Comparison of ENCODE assay signal across 8 mouse cellular contexts in the genomic region with DNA sequence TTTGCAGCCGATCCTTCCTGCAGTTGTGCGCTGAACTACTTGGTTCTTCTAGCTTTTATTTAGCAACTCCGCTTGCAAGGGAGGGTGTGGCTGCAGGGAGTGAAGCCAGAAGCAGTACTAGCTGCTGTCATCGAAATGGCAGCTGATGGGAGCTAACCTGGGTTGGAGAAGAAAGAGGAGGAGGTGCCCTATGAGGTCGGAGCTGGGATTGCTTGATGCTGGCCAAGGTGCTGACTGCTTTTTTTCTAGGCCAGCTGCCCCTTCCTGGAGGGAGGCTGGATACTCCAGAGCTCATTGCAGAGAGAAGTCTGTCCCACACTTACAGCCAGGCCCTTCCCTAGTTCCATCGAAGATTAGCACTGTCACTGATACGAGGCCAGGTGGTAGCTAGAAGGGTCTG. TPM values are rescaled to one million over a fixed set of nuclear protein-coding genes. Genes with fewer than 3 reads are reported as not detected.
DNase-seq lines count a peak whose midpoint lies in the region; ATAC-seq and TF ChIP-seq lines count a peak whose summit lies in the region.
"Had no signal": no experiment of that assay in that cellular context is flagged by ENCODE, and none has a peak within 500 bp of the region (broad histone marks: within the 10 kb centered on the region; RNA-seq: fewer than 3 reads in every experiment).

No protein-coding gene starts in this region.

- peaks cover 1% of the 10 kb centered on the region; the same call in 1 of the 2 replicates for H3K27me3 ChIP-seq in lung, postnatal 0 days (replicated peaks; ENCODE audit: insufficient read depth, low read length)
- H3K27me3 ChIP-seq in embryonic facial prominence, embryonic 15.5 days = peaks cover 8% of the 10 kb centered on the region
- peaks cover 8% of the 10 kb centered on the region for H3K27me3 ChIP-seq in limb, embryonic 15.5 days
- no peaks in the 10 kb centered on the region for H3K27me3 ChIP-seq in stomach, embryonic 16.5 days (ENCODE audit: control insufficient read depth, insufficient read depth, low read length)

- no peak for TF ChIP-seq EP300 in lung, postnatal 0 days (IDR thresholded peaks at IDR 0.05)

- H3K4me3 ChIP-seq in lung, postnatal 0 days (ENCODE audit: low read depth, low read length) = no peak overlapping the region
- H3K4me3 ChIP-seq in embryonic facial prominence, embryonic 15.5 days (replicated peaks) = peak overlapping the region; percentile 62
- peak overlapping the region; percentile 89 for H3K4me3 ChIP-seq in limb, embryonic 15.5 days
- peak overlapping the region; percentile 68 for H3K4me3 ChIP-seq in stomach, embryonic 16.5 days (replicated peaks; ENCODE audit: low read length)

- ATAC-seq in lung, postnatal 0 days = no peak
- no peak for ATAC-seq in embryonic facial prominence, embryonic 15.5 days (ENCODE audit: insufficient number of reproducible peaks, low FRiP score, low TSS enrichment, low read depth)
- ATAC-seq in limb, embryonic 15.5 days (ENCODE audit: insufficient number of reproducible peaks, low FRiP score, low TSS enrichment, low read depth) = no peak
- ATAC-seq in stomach, embryonic 16.5 days (ENCODE audit: insufficient read depth, low FRiP score) = no peak

- no peak for TF ChIP-seq CTCF in lung, postnatal 0 days (IDR thresholded peaks at IDR 0.05)

- DNase-seq in lung, postnatal 0 days (ENCODE audit: low spot score) = no peak
- DNase-seq in lung, postnatal 14 days = no peak
- DNase-seq in cerebellum, postnatal 14 days = no peak
- no peak for DNase-seq in right cerebral cortex, postnatal 4 days
- DNase-seq: cerebellum, adult 8-10 months had no signal

- peaks cover 14% of the 10 kb centered on the region for H3K4me1 ChIP-seq in lung, postnatal 0 days (ENCODE audit: insufficient read depth, low read depth, low read length)
- peaks cover 26% of the 10 kb centered on the region for H3K4me1 ChIP-seq in embryonic facial prominence, embryonic 15.5 days
- H3K4me1 ChIP-seq in limb, embryonic 15.5 days = peaks cover 32% of the 10 kb centered on the region
- H3K4me1 ChIP-seq in stomach, embryonic 16.5 days (ENCODE audit: control insufficient read depth, insufficient read depth, low read length) = peaks cover 33% of the 10 kb centered on the region

- no peak overlapping the region for H3K27ac ChIP-seq in lung, postnatal 0 days (ENCODE audit: low read length)
- no peak overlapping the region for H3K27ac ChIP-seq in embryonic facial prominence, embryonic 15.5 days (replicated peaks)
- no peak overlapping the region for H3K27ac ChIP-seq in limb, embryonic 15.5 days
- H3K27ac ChIP-seq in stomach, embryonic 16.5 days (ENCODE audit: low read length) = no peak overlapping the region

- 47% methylated on average over 7 of the region's 7 CpGs for WGBS in lung, postnatal 0 days
- 50% methylated on average over 7 of the region's 7 CpGs for WGBS in embryonic facial prominence, embryonic 15.5 days
- 48% methylated on average over 7 of the region's 7 CpGs for WGBS in limb, embryonic 15.5 days
- 44% methylated on average over 7 of the region's 7 CpGs for WGBS in stomach, embryonic 16.5 days

- 0 out of 2 replicates have a peak overlapping the region, but pooled peaks have one; percentile 96 for H3K4me2 ChIP-seq in lung, postnatal 0 days (replicated peaks; ENCODE audit: low read depth, low read length)
- peak overlapping the region; percentile 84 for H3K4me2 ChIP-seq in embryonic facial prominence, embryonic 15.5 days (replicated peaks)
- peak overlapping the region; percentile 83 for H3K4me2 ChIP-seq in limb, embryonic 15.5 days
- H3K4me2 ChIP-seq in stomach, embryonic 16.5 days (ENCODE audit: low read depth, low read length) = peak overlapping the region; percentile 84

- no peaks in the 10 kb centered on the region for H3K9me3 ChIP-seq in lung, postnatal 0 days (ENCODE audit: low read length)
- H3K9me3 ChIP-seq in embryonic facial prominence, embryonic 15.5 days (replicated peaks) = no peaks in the 10 kb centered on the region
- H3K9me3 ChIP-seq in limb, embryonic 15.5 days = no peaks in the 10 kb centered on the region
- H3K9me3 ChIP-seq in stomach, embryonic 16.5 days (replicated peaks; ENCODE audit: control insufficient read depth, low read length) = no peaks in the 10 kb centered on the region

- no peaks in the 10 kb centered on the region for H3K36me3 ChIP-seq in lung, postnatal 0 days (ENCODE audit: insufficient read depth, low read length)
- H3K36me3 ChIP-seq in embryonic facial prominence, embryonic 15.5 days = peaks cover 23% of the 10 kb centered on the region
- peaks cover 33% of the 10 kb centered on the region for H3K36me3 ChIP-seq in limb, embryonic 15.5 days
- 0 out of 2 replicates have a peak, but pooled peaks cover 2% of the 10 kb centered on the region for H3K36me3 ChIP-seq in stomach, embryonic 16.5 days (ENCODE audit: control insufficient read depth, insufficient read depth, low read length)

- H3K9ac ChIP-seq in lung, postnatal 0 days (replicated peaks; ENCODE audit: low read depth) = 0 out of 2 replicates have a peak overlapping the region, but pooled peaks have one; percentile 26
- peak overlapping the region; percentile 48; the same call in 1 of the 2 replicates for H3K9ac ChIP-seq in embryonic facial prominence, embryonic 15.5 days
- peak overlapping the region; percentile 55; the same call in 1 of the 2 replicates for H3K9ac ChIP-seq in limb, embryonic 15.5 days
- peak overlapping the region; percentile 88 for H3K9ac ChIP-seq in stomach, embryonic 16.5 days (ENCODE audit: low read length)

RNA-seq across cellular contexts. Expression of a gene that starts 1.1 kb away (rescaled TPM):
- 4.3 and 4.5 TPM in 2 replicates for polyA plus RNA-seq in lung, postnatal 0 days (2015; fragmentation: Nextera tagmentation; extraction: Ambion mirVana)
- 13.3 and 15.4 TPM in 2 replicates for polyA plus RNA-seq in embryonic facial prominence, embryonic 15.5 days (2015; fragmentation: Nextera tagmentation; extraction: Ambion mirVana)
- 14.4 and 14.8 TPM in 2 replicates for polyA plus RNA-seq in limb, embryonic 15.5 days (2015; fragmentation: Nextera tagmentation; extraction: Ambion mirVana)
- 9.7 and 10.4 TPM in 2 replicates for polyA plus RNA-seq in stomach, embryonic 16.5 days (2015; fragmentation: Nextera tagmentation; extraction: Ambion mirVana)

RNA-seq across cellular contexts. Expression of a gene that starts 6.9 kb away (rescaled TPM):
- polyA plus RNA-seq in lung, postnatal 0 days (2015; fragmentation: Nextera tagmentation; extraction: Ambion mirVana) = 153 TPM in 2 replicates
- 247 and 255 TPM in 2 replicates for polyA plus RNA-seq in embryonic facial prominence, embryonic 15.5 days (2015; fragmentation: Nextera tagmentation; extraction: Ambion mirVana)
- polyA plus RNA-seq in limb, embryonic 15.5 days (2015; fragmentation: Nextera tagmentation; extraction: Ambion mirVana) = 132 and 183 TPM in 2 replicates
- 698 and 764 TPM in 2 replicates for polyA plus RNA-seq in stomach, embryonic 16.5 days (2015; fragmentation: Nextera tagmentation; extraction: Ambion mirVana)

RNA-seq across cellular contexts. Expression of a gene that starts 34.1 kb away (rescaled TPM):
- 48.9 and 52.5 TPM in 2 replicates for polyA plus RNA-seq in lung, postnatal 0 days (2015; fragmentation: Nextera tagmentation; extraction: Ambion mirVana)
- polyA plus RNA-seq in embryonic facial prominence, embryonic 15.5 days (2015; fragmentation: Nextera tagmentation; extraction: Ambion mirVana) = 65.5 and 66.6 TPM in 2 replicates
- polyA plus RNA-seq in limb, embryonic 15.5 days (2015; fragmentation: Nextera tagmentation; extraction: Ambion mirVana) = 69.4 and 71.2 TPM in 2 replicates
- polyA plus RNA-seq in stomach, embryonic 16.5 days (2015; fragmentation: Nextera tagmentation; extraction: Ambion mirVana) = 49.3 and 51.6 TPM in 2 replicates

RNA-seq across cellular contexts. Expression of a gene that starts 34.1 kb away (rescaled TPM):
- 42.3 and 43.1 TPM in 2 replicates for polyA plus RNA-seq in lung, postnatal 0 days (2015; fragmentation: Nextera tagmentation; extraction: Ambion mirVana)
- polyA plus RNA-seq in embryonic facial prominence, embryonic 15.5 days (2015; fragmentation: Nextera tagmentation; extraction: Ambion mirVana) = 52.6 and 55.7 TPM in 2 replicates
- polyA plus RNA-seq in limb, embryonic 15.5 days (2015; fragmentation: Nextera tagmentation; extraction: Ambion mirVana) = 48.4 and 51.2 TPM in 2 replicates
- 43.0 and 47.0 TPM in 2 replicates for polyA plus RNA-seq in stomach, embryonic 16.5 days (2015; fragmentation: Nextera tagmentation; extraction: Ambion mirVana)

Comparison
In these comparisons a context has a peak if more than half of its experiments do, and no peak if none do; other contexts are left out.
1. H3K9ac ChIP-seq: peak in every context shown above with its lines; median percentile 88 in stomach, embryonic 16.5 days; 55 in limb, embryonic 15.5 days; 48 in embryonic facial prominence, embryonic 15.5 days; 26 in lung, postnatal 0 days.